Mouse (Mus musculus) CH12.LX (cell line): ENCODE measurements around the gene Shtn1. TPM values are rescaled to one million over a fixed set of nuclear protein-coding genes. Genes with fewer than 3 reads are reported as not detected.

Source experiments
- DNase-seq: peaks from one replicate; pipeline ENCODE4 v3.0.0-alpha.2; 2013; ENCODE audit errors: extremely low read depth
- H3K27ac ChIP-seq: 2 replicates; pipeline ENCODE4 v1.5.1; 2012; ENCODE audit warnings: low read depth, mild to moderate bottlenecking, control low read depth, moderate library complexity; ENCODE audit not compliant: insufficient read depth
- H3K27me3 ChIP-seq: replicated peaks from 2 replicates; pipeline ENCODE3; 2012; ENCODE audit warnings: inconsistent platforms
- H3K36me3 ChIP-seq, 2 experiments: replicated peaks in 1 of 2; 2 replicates each; pipeline versions ENCODE3 to v1.6.1; 2012; ENCODE audit warnings: inconsistent platforms in 1 of 2, low read length in 1 of 2, mild to moderate bottlenecking in 1 of 2, mixed read lengths in 1 of 2, moderate library complexity in 1 of 2; ENCODE audit not compliant: control insufficient read depth in 1 of 2, insufficient read depth in 1 of 2
- H3K4me1 ChIP-seq, 2 experiments: 2 replicates each; pipeline ENCODE4 v1.6.1; 2012; ENCODE audit warnings: inconsistent platforms in 1 of 2, moderate library complexity in 1 of 2; ENCODE audit not compliant: insufficient read depth in 2 of 2, control insufficient read depth in 1 of 2
- H3K4me2 ChIP-seq: 2 replicates; pipeline ENCODE4 v1.6.1; 2012; ENCODE audit warnings: low read depth, mild to moderate bottlenecking, control low read depth; ENCODE audit not compliant: poor library complexity, insufficient read depth, severe bottlenecking
- H3K4me3 ChIP-seq, 3 experiments: fragments of 150-350 bp in 1 of 3; sonication (generic) in 1 of 3; replicated peaks in 1 of 3; 2 replicates each; pipeline versions ENCODE3 to v1.5.1; 2011 to 2012; ENCODE audit warnings: low read depth in 2 of 3, low read length in 2 of 3, mild to moderate bottlenecking in 2 of 3, moderate library complexity in 2 of 3, control low read depth in 1 of 3, improper control_type of control experiment in 1 of 3, inconsistent platforms in 1 of 3, mixed read lengths in 1 of 3; ENCODE audit not compliant: poor library complexity in 1 of 3
- H3K79me2 ChIP-seq: replicated peaks from 2 replicates; pipeline ENCODE4 v1.6.1; 2012; ENCODE audit warnings: mild to moderate bottlenecking, moderate library complexity; ENCODE audit not compliant: control insufficient read depth, poor library complexity, insufficient read depth, severe bottlenecking; ENCODE audit errors: extremely low read depth
- H3K9ac ChIP-seq: 2 replicates; pipeline ENCODE4 v1.6.1; 2012; ENCODE audit warnings: low read depth, mild to moderate bottlenecking, control low read depth, moderate library complexity; ENCODE audit not compliant: insufficient read depth
- H3K9me3 ChIP-seq: replicated peaks from 2 replicates; pipeline ENCODE3; 2012; ENCODE audit warnings: low read length, inconsistent platforms, mixed read lengths
- IRF4 ChIP-seq: IDR thresholded peaks from 2 replicates; pipeline ENCODE4 v1.6.1; 2014; ENCODE audit warnings: low read depth, mild to moderate bottlenecking, inconsistent platforms, low read length, improper control_type of control experiment
- MAFK ChIP-seq: IDR thresholded peaks from 2 replicates; pipeline ENCODE4 v1.6.1; 2011; ENCODE audit warnings: low read length, improper control_type of control experiment; ENCODE audit not compliant: insufficient replicate concordance
- MAZ ChIP-seq: IDR thresholded peaks from 2 replicates; pipeline ENCODE4 v1.6.1; 2012; ENCODE audit warnings: low read depth, mild to moderate bottlenecking, inconsistent platforms, low read length, improper control_type of control experiment, moderate library complexity
- MEF2A ChIP-seq: IDR thresholded peaks from 2 replicates; pipeline ENCODE4 v1.6.1; 2014; ENCODE audit warnings: low read depth, mild to moderate bottlenecking, inconsistent platforms, low read length, improper control_type of control experiment, borderline replicate concordance
- MYC ChIP-seq: IDR thresholded peaks from 2 replicates; pipeline ENCODE4 v1.6.1; 2011; ENCODE audit warnings: low read depth, mild to moderate bottlenecking, improper control_type of control experiment, low read length
- NRF1 ChIP-seq: IDR thresholded peaks from 2 replicates; pipeline ENCODE4 v1.6.1; 2014; ENCODE audit warnings: low read depth, mild to moderate bottlenecking, inconsistent platforms, low read length, improper control_type of control experiment, moderate library complexity
- PAX5 ChIP-seq: IDR thresholded peaks from 2 replicates; pipeline ENCODE4 v1.6.1; 2012; ENCODE audit warnings: low read length, inconsistent platforms, mixed read lengths
- POLR2AphosphoS2 ChIP-seq: IDR thresholded peaks from 2 replicates; pipeline ENCODE4 v1.6.1; 2011; ENCODE audit warnings: low read depth, low read length, improper control_type of control experiment
- RCOR1 ChIP-seq: conservative IDR thresholded peaks from 2 replicates; pipeline ENCODE4 v1.6.1; 2012; ENCODE audit warnings: low read depth, mild to moderate bottlenecking, inconsistent platforms, low read length, improper control_type of control experiment
- SMC3 ChIP-seq: IDR thresholded peaks from 2 replicates; pipeline ENCODE4 v1.6.1; 2011; ENCODE audit warnings: low read depth, low read length, improper control_type of control experiment
- ZC3H11A ChIP-seq: IDR thresholded peaks from 2 replicates; pipeline ENCODE4 v1.6.1; 2012; ENCODE audit warnings: low read depth, mild to moderate bottlenecking, inconsistent platforms, low read length, improper control_type of control experiment
- ZMIZ1 ChIP-seq: IDR thresholded peaks from 2 replicates; pipeline ENCODE4 v1.6.1; 2012; ENCODE audit warnings: low read depth, mild to moderate bottlenecking, inconsistent platforms, low read length, improper control_type of control experiment
- ZNF384 ChIP-seq: IDR thresholded peaks from 2 replicates; pipeline ENCODE4 v1.6.1; 2012; ENCODE audit warnings: low read depth, low read length, improper control_type of control experiment, inconsistent platforms
- dilution Hi-C: fragments of 300-500 bp; cut with MboI; formaldehyde crosslinking; loops from 2 replicates; pipeline ENCODE4 v1.14.3; 2020; ENCODE audit warnings: low sequenced_read_pairs; ENCODE audit not compliant: extremely low pct_unique_long_range_greater_than_20kb, extremely low pct_ligation_motif_present
- in situ Hi-C: fragments of 300-500 bp; cut with MboI; formaldehyde crosslinking; loops from 3 replicates; pipeline ENCODE4 v1.14.3; 2019; ENCODE audit warnings: low sequenced_read_pairs, low pct_ligation_motif_present, low pct_unique_long_range_greater_than_20kb, mixed read lengths
- polyA plus RNA-seq: library from polyadenylated mRNA; unstranded; fragments of >175 nt; gene quantifications from 2 replicates; pipeline ENCODE4 v1.2.1, GENCODE M21; 2012; ENCODE audit warnings: low read depth; ENCODE audit not compliant: insufficient read length
- total RNA-seq, 2 experiments: library from RNA; depleted of rRNA; stranded (reverse); fragments of 300-350 nt in 1 of 2; fragments of >200 nt in 1 of 2; gene quantifications; 2 replicates each; pipeline ENCODE4 v1.2.3; 2012 to 2014

The Shtn1 gene
- total and polyA plus RNA-seq, 3 experiments, result 6.4 to 20.9 (median 12.1) TPM

- dilution Hi-C loops, result no loop called here
- H3K27me3 ChIP-seq, result no peaks in the 10 kb centered on the region
Observed at GRCm38 (mm10) chr19:58954779-58955178, 121.1 kb downstream of the Shtn1 start.

DNA sequence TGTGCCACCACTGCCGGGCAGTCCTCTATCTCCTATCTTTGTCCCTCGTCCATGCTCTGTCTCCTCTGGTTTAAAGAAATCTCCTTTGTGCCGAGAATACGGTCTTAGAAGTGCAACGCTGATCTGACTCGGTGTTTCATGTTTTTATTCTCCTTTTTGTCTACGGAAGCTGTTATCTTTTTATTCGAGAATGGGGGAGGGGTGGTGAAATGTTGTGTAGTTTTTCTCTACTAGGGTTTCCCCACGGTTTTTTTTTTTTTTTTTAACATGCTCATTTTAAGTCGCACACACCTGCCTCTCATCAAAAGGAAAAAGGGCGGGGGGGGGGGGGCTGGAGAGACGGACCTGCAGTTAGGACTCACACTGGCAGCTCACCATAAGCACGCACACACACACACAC is 123.7 kb downstream of the Shtn1 start:
- DNase-seq, result no peak
- in situ Hi-C loops, result no loop called here
- H3K27me3 ChIP-seq, result no peaks in the 10 kb centered on the region
- H3K4me1 ChIP-seq, result peaks cover 3 to 15% of the 10 kb centered on the region in 2 experiments; a peak in 3 of 4 replicates
- H3K9me3 ChIP-seq, result no peaks in the 10 kb centered on the region
- H3K4me3 ChIP-seq, result no peak overlapping the region
- no peak overlapping the region for H3K9ac ChIP-seq
- H3K27ac ChIP-seq, result no peak overlapping the region
- no peaks in the 10 kb centered on the region for H3K79me2 ChIP-seq
- no peaks in the 10 kb centered on the region for H3K36me3 ChIP-seq
- H3K4me2 ChIP-seq, result peak overlapping the region; percentile 24
- peak; percentile 50 for TF ChIP-seq ZNF384
- TF ChIP-seq IRF4, result no peak
- dilution Hi-C loops, result no loop called here

More at GRCm38 (mm10) chr19:58954779-58955178, 121.1 kb downstream of the Shtn1 start:
- H3K9me3 ChIP-seq, result no peaks in the 10 kb centered on the region
- TF ChIP-seq ZC3H11A (no peak), MAFK (peak; percentile 88)
- no peaks in the 10 kb centered on the region for H3K79me2 ChIP-seq
- no peak overlapping the region for H3K9ac ChIP-seq
- no peak overlapping the region for H3K27ac ChIP-seq
- no peak for DNase-seq
- in situ Hi-C loops, result no loop called here
- no peak overlapping the region for H3K4me3 ChIP-seq
- H3K4me1 ChIP-seq, result peaks cover 3 to 23% of the 10 kb centered on the region in 2 experiments; a peak in 3 of 4 replicates
- H3K36me3 ChIP-seq, result no peaks in the 10 kb centered on the region
- H3K4me2 ChIP-seq, result no peak overlapping the region

DNA sequence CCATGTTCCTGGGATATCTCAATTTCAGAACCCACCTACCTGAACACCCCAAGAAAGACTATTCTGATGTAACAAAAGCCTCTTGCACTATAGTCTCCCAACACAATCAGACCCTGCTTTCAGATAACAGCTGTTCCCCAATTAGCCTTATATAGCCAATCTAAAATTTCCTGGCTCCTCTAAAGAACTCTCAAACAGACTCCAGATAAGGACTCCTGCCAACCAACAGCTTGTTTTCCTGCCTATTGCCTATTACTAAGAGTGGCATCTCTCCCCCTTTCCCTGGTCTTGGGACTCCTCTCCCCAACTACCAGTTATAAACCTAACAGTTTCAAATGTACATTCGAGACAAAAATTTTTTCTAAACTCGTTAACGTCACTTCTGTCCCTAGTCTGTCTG is 124.4 kb downstream of the Shtn1 start:
- TF ChIP-seq NRF1, result no peak
- TF ChIP-seq SMC3, result no peak
- no peak for TF ChIP-seq ZMIZ1
- no peak for TF ChIP-seq MYC
- TF ChIP-seq POLR2AphosphoS2, result no peak
- TF ChIP-seq MAZ, result no peak
- no peak for TF ChIP-seq PAX5
- no peak for TF ChIP-seq MEF2A
- no peak for TF ChIP-seq RCOR1
- H3K36me3 ChIP-seq, result no peaks in the 10 kb centered on the region
- no peaks in the 10 kb centered on the region for H3K79me2 ChIP-seq
- DNase-seq, result no peak
- no peaks in the 10 kb centered on the region for H3K27me3 ChIP-seq
- no peak overlapping the region for H3K4me2 ChIP-seq
- no peak overlapping the region for H3K4me3 ChIP-seq
- H3K4me1 ChIP-seq, result peaks cover 3 to 15% of the 10 kb centered on the region in 2 experiments; a peak in 3 of 4 replicates
- H3K27ac ChIP-seq, result no peak overlapping the region
- no peak overlapping the region for H3K9ac ChIP-seq
- dilution Hi-C loops (no loop called here), in situ Hi-C loops (no loop called here)
- H3K9me3 ChIP-seq, result no peaks in the 10 kb centered on the region
